Mouse (Mus musculus) naive thymus-derived CD4-positive, alpha-beta T cell, adult 2 months (primary cell): Measurements from ENCODE around the gene Foxo4.
A peak's percentile ranks its signal among the peaks of the same experiment; 100 is the strongest.

Experiments
- DNase-seq: peaks from one replicate; pipeline ENCODE4 v3.0.0-alpha.2; 2011; ENCODE audit warnings: low read depth

The Foxo4 gene

GRCm38 (mm10) chrX:101253952-101254729, at the start of gene Foxo4:
Gene Foxo4 (plus strand): TSS chrX:101254528.
- peak; percentile 90 for DNase-seq

GRCm38 (mm10) chrX:101221834-101222795, 32.2 kb upstream of the Foxo4 start, which contains the start of gene Snx12:
Gene Snx12 (minus strand): TSS chrX:101222563.
- DNase-seq: peak; percentile 93

DNA sequence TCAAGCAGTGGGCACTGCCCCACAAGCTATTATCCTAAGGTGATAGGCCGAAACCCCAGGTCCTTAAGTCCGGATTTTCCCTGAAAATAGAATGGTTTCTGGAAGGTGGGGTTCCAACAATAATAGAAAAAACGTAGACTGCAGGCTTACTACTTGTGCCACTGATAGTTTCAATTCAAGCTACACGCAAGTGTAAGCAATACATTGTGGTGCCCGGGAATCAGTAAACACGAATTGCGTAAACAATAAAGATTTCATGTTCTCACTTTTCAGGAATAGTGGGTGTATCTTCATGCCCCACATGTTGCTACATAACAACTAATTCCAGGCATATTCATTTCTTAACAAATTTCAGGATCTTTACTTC, 31.5 kb upstream of the Foxo4 start:
- DNase-seq: no peak

DNA sequence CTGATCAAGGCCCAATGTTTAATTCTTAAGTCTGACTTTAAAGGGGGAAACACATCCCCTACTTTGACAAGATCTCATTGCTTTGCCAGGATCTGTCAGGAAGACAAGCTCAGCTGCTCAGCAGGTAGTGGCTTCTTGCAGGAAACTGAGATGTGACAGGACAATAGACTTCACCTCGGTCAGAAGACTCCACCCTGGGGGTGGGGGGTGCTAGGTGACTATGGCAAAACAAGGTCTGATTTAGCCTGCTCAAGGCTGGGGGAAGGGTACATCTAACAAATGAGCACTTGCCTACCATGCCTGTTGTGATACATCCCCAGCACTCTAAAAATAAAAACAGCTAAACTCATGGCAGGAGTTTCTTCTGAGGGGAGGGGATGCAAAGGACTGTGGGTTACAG, 9.3 kb upstream of the Foxo4 start:
- DNase-seq: no peak

- DNase-seq: no peak
Observed at GRCm38 (mm10) chrX:101254740-101255139, 412 bp downstream of the Foxo4 start.

DNA sequence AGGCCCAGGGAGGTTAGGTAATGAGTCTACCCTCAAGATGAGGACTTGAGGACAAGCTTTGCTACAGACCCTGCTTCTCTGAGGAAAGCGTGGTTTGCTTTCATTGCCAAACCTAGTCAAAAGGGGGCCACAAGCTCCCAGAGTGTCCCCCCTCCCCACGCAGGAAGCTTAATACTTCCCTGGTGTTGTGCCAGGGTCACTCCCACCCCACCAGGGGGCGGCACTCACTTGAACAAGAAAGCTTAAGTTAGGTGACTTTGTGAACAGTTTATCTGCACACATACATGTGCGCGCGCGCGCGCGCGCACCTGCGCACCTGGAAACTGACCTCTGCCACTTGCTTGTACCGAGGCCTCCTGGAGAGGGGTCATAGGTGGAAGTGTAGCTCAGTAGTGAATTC, 2.3 kb downstream of the Foxo4 start:
- DNase-seq: peak; percentile 76

GRCm38 (mm10) chrX:101260441-101261325, 6.4 kb downstream of the Foxo4 start:
- peak; percentile 47 for DNase-seq

- DNase-seq: no peak
Observed at GRCm38 (mm10) chrX:101263892-101264291, 9.6 kb downstream of the Foxo4 start, which contains the start of gene Gm614. Gene Gm614 (minus strand): TSS chrX:101263992.

DNA sequence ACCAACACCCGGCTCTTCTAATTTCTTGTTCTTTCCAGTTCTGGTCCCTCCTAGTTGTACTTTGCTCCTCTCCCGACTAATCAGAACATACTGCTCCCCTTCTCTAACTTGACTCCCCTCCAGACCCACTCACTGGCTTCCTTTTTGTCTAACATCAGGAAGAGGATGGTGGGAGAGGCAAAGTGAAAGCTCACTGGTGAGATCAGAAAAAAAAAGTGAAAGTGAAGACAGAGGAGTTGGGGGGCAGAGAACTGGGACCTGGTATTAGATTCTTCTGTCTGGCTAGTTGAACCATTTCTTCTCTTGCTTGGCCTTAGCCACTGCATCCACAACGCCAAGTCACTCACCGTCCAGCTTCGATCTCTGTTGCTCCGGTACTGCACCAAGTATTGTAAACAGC, 12.3 kb downstream of the Foxo4 start:
- DNase-seq: no peak

- DNase-seq: peak; percentile 88
Observed at GRCm38 (mm10) chrX:101268025-101268754, 13.9 kb downstream of the Foxo4 start, which contains the start of gene Il2rg. Gene Il2rg (minus strand): TSS chrX:101268255.

- no peak for DNase-seq
Observed at GRCm38 (mm10) chrX:101268755-101269124, 14.4 kb downstream of the Foxo4 start, which contains the start of gene Gm20489. Gene Gm20489 (minus strand): TSS chrX:101269023.

DNA sequence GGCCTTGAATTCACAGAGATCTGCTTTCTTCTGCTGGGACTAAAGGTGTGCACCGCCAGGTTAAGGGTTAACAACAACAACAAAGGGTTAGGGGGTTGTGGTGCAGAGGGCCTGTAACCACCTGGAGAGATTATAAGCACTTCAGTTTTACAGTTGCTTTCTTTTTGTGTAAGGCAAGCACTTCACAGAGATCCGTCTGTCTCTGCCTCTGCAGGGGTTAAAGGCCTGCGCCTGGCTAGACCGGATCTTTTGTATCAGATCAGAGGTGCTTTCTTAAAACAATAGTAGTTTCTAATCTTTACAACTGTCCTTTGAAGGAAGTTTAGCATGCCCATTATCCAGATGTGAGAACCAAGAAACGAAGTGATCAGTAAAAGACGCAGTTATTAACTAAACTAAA, 19.1 kb downstream of the Foxo4 start:
- peak; percentile 64 for DNase-seq

DNA sequence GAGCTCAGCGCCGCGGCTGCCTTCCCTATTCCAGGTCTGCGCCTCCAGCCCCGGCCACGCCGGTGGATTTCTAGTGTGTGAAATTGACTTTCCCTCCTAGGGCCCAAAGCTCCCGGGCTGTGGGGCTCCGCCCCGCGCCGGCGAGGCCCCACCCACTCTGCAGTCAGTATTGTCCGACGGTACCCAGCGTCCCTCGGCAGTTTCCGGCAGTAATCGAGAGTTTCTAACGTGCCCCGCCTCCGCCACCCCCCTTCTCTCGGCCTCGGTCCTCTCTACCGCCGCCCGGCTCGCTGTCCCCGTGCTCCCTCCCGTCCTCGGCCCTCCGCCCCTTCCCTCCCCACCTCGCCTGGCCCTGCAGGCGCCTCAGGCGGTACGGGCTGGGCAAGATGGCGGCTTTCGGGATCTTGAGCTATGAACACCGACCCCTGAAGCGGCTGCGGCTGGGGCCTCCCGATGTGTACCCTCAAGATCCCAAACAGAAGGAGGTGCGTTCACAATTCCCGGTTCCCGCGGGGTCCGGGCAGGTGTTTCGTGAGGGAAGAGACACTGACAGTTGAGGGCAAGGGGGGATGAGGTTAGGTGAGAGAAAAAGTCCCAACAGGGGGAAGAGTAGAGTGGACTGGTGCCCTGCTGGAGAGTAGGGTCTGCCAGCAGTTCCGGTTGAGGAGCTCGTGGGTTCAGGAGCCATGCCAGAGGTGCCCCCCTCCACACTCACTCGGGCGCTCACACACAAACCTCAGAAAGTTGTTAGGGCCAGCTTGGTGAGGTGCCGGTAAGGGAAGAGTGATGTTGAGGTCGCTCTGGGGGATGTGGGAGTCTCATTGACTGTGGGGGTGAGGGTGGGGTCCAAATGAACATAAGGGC, 19.8 kb downstream of the Foxo4 start, which contains the start of gene Med12:
Gene Med12, plus strand, starts transcription at position 156 of the 864 bp plus-strand sequence.
- DNase-seq: peak; percentile 87

DNA sequence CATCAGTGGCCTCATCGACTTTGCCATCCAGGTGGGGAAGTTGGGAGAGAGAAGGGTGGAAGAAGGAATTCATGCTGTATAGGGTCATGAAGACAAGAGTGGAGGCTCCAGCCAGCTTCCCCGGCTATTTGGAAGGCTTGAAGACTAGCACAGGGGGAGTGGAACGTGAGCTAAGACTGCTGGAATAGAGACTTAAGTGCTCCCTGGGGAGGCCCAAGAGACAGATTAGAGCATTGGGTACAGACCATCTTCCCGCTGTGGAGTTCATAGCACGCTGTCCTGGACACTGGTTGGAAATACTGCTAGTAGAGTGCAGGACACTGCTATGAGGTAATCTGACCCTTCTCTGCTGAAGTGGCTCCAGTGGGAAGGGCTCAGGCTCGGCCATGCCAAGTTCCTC, 28.5 kb downstream of the Foxo4 start:
- no peak for DNase-seq

DNA sequence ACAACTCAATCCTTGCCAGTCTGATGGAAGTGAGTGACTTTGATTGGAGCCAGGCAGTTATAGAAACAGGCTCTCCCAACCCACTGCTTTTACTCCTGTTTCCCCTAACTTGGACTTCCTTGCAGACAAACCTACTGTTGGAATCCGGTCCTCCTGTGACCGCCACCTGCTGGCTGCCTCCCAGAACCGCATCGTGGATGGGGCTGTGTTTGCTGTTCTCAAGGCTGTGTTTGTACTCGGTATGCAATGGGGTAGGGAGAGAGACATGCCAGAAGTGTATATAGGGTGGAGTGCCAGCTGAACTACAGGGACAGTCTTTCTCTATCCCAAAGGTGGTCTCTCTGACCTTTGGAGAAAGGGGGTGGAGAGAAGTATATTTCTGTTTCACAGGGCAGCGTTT, 31.2 kb downstream of the Foxo4 start:
- DNase-seq: peak; percentile 77

GRCm38 (mm10) chrX:101285953-101286670, 31.8 kb downstream of the Foxo4 start:
- DNase-seq: no peak

GRCm38 (mm10) chrX:101287543-101287942, 33.2 kb downstream of the Foxo4 start:
- DNase-seq: no peak

- no peak for DNase-seq
Observed at GRCm38 (mm10) chrX:101288432-101288831, 34.1 kb downstream of the Foxo4 start.

DNA sequence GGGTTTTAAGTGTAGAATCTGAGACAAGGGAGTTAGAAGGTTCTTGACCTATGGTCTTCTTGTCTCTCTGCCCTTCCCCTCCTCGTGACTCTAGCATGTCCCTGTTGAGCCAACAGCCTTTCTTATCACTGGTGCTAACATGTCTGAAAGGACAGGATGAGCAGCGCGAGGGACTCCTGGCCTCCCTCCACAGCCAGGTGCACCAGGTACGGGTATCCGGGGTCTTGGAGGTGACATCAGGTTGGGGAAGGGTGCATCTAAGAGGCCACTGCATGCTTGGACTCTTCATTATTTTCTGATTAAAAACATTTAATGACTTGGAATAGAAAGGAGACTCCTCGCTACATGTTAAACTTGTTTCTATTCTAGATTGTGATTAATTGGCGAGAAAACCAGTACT, 34.7 kb downstream of the Foxo4 start:
- DNase-seq: no peak
